ENCODE assay signal across 10 mouse cellular contexts in genomic region chr1:118457883-118458259, GRCm38 (mm10).
A peak's percentile ranks its signal among the peaks of the same experiment; 100 is the strongest.
DNase-seq lines count a peak whose midpoint lies in the region; ATAC-seq and TF ChIP-seq lines count a peak whose summit lies in the region.
"Had no signal": no experiment of that assay in that cellular context is flagged by ENCODE, and none has a peak within 500 bp of the region (broad histone marks: within the 10 kb centered on the region; RNA-seq: fewer than 3 reads in every experiment).

No protein-coding gene starts in this region.

- TF ChIP-seq EP300 in stomach, postnatal 0 days (optimal IDR thresholded peaks at IDR 0.05): no peak

- H3K4me2 ChIP-seq in forebrain, embryonic 14.5 days (ENCODE audit: low read length): peak overlapping the region; percentile 81
- H3K4me2 ChIP-seq in liver, embryonic 12.5 days: peak overlapping the region; percentile 81
- H3K4me2 ChIP-seq in stomach, postnatal 0 days (replicated peaks; ENCODE audit: low read depth): no peak overlapping the region

- no peaks in the 10 kb centered on the region for H3K9me3 ChIP-seq in forebrain, embryonic 14.5 days (replicated peaks; ENCODE audit: control insufficient read depth, low read length)
- H3K9me3 ChIP-seq in liver, embryonic 12.5 days (replicated peaks): no peaks in the 10 kb centered on the region
- no peaks in the 10 kb centered on the region for H3K9me3 ChIP-seq in stomach, postnatal 0 days (ENCODE audit: control insufficient read depth, low read length)

- H3K4me1 ChIP-seq in forebrain, embryonic 14.5 days (ENCODE audit: control insufficient read depth, insufficient read depth, low read length): peaks cover 31% of the 10 kb centered on the region
- peaks cover 60% of the 10 kb centered on the region for H3K4me1 ChIP-seq in liver, embryonic 12.5 days
- H3K4me1 ChIP-seq in stomach, postnatal 0 days (replicated peaks; ENCODE audit: control insufficient read depth, insufficient read depth): peaks cover 2% of the 10 kb centered on the region

- H3K9ac ChIP-seq in forebrain, embryonic 14.5 days (ENCODE audit: low read length): peak overlapping the region; percentile 40; the same call in 1 of the 2 replicates
- H3K9ac ChIP-seq in liver, embryonic 12.5 days: peak overlapping the region; percentile 77
- no peak overlapping the region for H3K9ac ChIP-seq in stomach, postnatal 0 days (ENCODE audit: low read length)

- peaks cover 18% of the 10 kb centered on the region for H3K36me3 ChIP-seq in forebrain, embryonic 14.5 days (ENCODE audit: control insufficient read depth, insufficient read depth, low read length)
- peaks cover 20% of the 10 kb centered on the region; the same call in 1 of the 2 replicates for H3K36me3 ChIP-seq in liver, embryonic 12.5 days
- no peaks in the 10 kb centered on the region; the same call in 1 of the 2 replicates for H3K36me3 ChIP-seq in stomach, postnatal 0 days (ENCODE audit: control insufficient read depth, insufficient read depth, low read length)

- no peaks in the 10 kb centered on the region for H3K27me3 ChIP-seq in forebrain, embryonic 14.5 days (replicated peaks; ENCODE audit: control insufficient read depth, insufficient read depth, low read length)
- H3K27me3 ChIP-seq in liver, embryonic 12.5 days (replicated peaks): no peaks in the 10 kb centered on the region
- no peaks in the 10 kb centered on the region for H3K27me3 ChIP-seq in stomach, postnatal 0 days (ENCODE audit: control insufficient read depth, insufficient read depth, low read length)
- H3K27me3 ChIP-seq: Patski had no signal

- ATAC-seq in forebrain, embryonic 14.5 days: 0 out of 2 replicates have a peak, but pooled peaks have one; percentile 10
- no peak for ATAC-seq in liver, embryonic 12.5 days
- ATAC-seq in stomach, postnatal 0 days (ENCODE audit: low FRiP score, low TSS enrichment): no peak
- no peak for ATAC-seq in monocyte, adult 5-6 weeks (replicated peaks; ENCODE audit: insufficient number of reproducible peaks, low FRiP score, low TSS enrichment, poor library complexity, severe bottlenecking)

- TF ChIP-seq CTCF in layer of hippocampus, adult 2 months (conservative IDR thresholded peaks at IDR 0.05): no peak
- no peak for TF ChIP-seq CTCF in stomach, postnatal 0 days (IDR thresholded peaks at IDR 0.05; ENCODE audit: low read depth)

- no peak for DNase-seq in layer of hippocampus, adult 2 months (ENCODE audit: low spot score in 2 of 2)
- DNase-seq in layer of hippocampus, postnatal 36 days: no peak
- peak; percentile 19 for DNase-seq in forebrain, embryonic 14.5 days (ENCODE audit: low spot score)
- no peak for DNase-seq in stomach, postnatal 0 days (ENCODE audit: low spot score)
- no peak for DNase-seq in cerebellum, postnatal 4 days (ENCODE audit: low spot score in 2 of 2)
- DNase-seq in T-cell, adult 2 months (ENCODE audit: low spot score): no peak
- DNase-seq: cerebellum, adult 11 months had no signal

- WGBS in forebrain, embryonic 14.5 days: 17% methylated on average over 1 of the region's 1 CpGs
- WGBS in liver, embryonic 12.5 days (ENCODE audit: insufficient replicate concordance): 21% methylated on average over 1 of the region's 1 CpGs
- WGBS in stomach, postnatal 0 days: 29% methylated on average over 1 of the region's 1 CpGs

- peak overlapping the region; percentile 100 for H3K27ac ChIP-seq in layer of hippocampus, adult 2 months
- peak overlapping the region; percentile 56 for H3K27ac ChIP-seq in forebrain, embryonic 14.5 days (ENCODE audit: low read depth, low read length)
- peak overlapping the region; percentile 99 for H3K27ac ChIP-seq in liver, embryonic 12.5 days
- H3K27ac ChIP-seq in stomach, postnatal 0 days (replicated peaks): peak overlapping the region; percentile 61; the same call in 1 of the 2 replicates

- H3K4me3 ChIP-seq in layer of hippocampus, adult 2 months: peak overlapping the region; percentile 57; the same call in 1 of the 2 replicates
- no peak overlapping the region for H3K4me3 ChIP-seq in forebrain, embryonic 14.5 days (ENCODE audit: low read depth, low read length)
- peak overlapping the region; percentile 71 for H3K4me3 ChIP-seq in liver, embryonic 12.5 days
- no peak overlapping the region for H3K4me3 ChIP-seq in stomach, postnatal 0 days (ENCODE audit: low read depth, low read length)

Comparison
In these comparisons a context has a peak if more than half of its experiments do, and no peak if none do; other contexts are left out.
1. H3K4me3 ChIP-seq: peak in layer of hippocampus, adult 2 months (single experiment) and liver, embryonic 12.5 days (single experiment); none in forebrain, embryonic 14.5 days (single experiment) and stomach, postnatal 0 days (single experiment).
2. Peak in every context shown above with its lines, with median percentiles within 50 percentile points of each other: H3K27ac ChIP-seq.